Mouse (Mus musculus) retina, embryonic 14.5 days (tissue): ENCODE results near the gene Ifitm6.
"Not testable (repeated sequence)": the region's sequence is repeated elsewhere in the genome, so short reads cannot be mapped to it uniquely, and the experiment has no call there.

ENCODE experiments used
- DNase-seq: peaks from one replicate; pipeline ENCODE4 v3.0.0-alpha.2; 2015; ENCODE audit warnings: low spot score

Gene Ifitm6

GRCm38 (mm10) chr7:141017824-141018223, at the start of gene Ifitm6:
Ifitm6 (minus strand) TSS chr7:141017924.
- DNase-seq = not testable (repeated sequence)

- no peak for DNase-seq
Measured at GRCm38 (mm10) chr7:141064576-141064975, 46.9 kb upstream of the Ifitm6 start.

- no peak for DNase-seq
Measured at GRCm38 (mm10) chr7:141064175-141064574, 46.5 kb upstream of the Ifitm6 start.

GRCm38 (mm10) chr7:141063353-141063752, 45.6 kb upstream of the Ifitm6 start:
- DNase-seq = no peak

GRCm38 (mm10) chr7:141062525-141062924, 44.8 kb upstream of the Ifitm6 start:
- DNase-seq = no peak

GRCm38 (mm10) chr7:141061269-141061692, 43.6 kb upstream of the Ifitm6 start:
- peak; percentile 55 for DNase-seq

- DNase-seq = peak; percentile 87
Measured at GRCm38 (mm10) chr7:141060426-141061242, 42.9 kb upstream of the Ifitm6 start, which contains the start of gene B4galnt4. B4galnt4 (plus strand) TSS chr7:141061104.

GRCm38 (mm10) chr7:141059929-141060328, 42.2 kb upstream of the Ifitm6 start:
- no peak for DNase-seq

GRCm38 (mm10) chr7:141058601-141059341, 41.0 kb upstream of the Ifitm6 start:
- no peak for DNase-seq

- no peak for DNase-seq
Measured at GRCm38 (mm10) chr7:141057541-141057940, 39.8 kb upstream of the Ifitm6 start.

- no peak for DNase-seq
Measured at GRCm38 (mm10) chr7:141056976-141057375, 39.3 kb upstream of the Ifitm6 start.

GRCm38 (mm10) chr7:141055785-141056184, 38.1 kb upstream of the Ifitm6 start:
- no peak for DNase-seq

- DNase-seq = no peak
Measured at GRCm38 (mm10) chr7:141052421-141052820, 34.7 kb upstream of the Ifitm6 start.

GRCm38 (mm10) chr7:141052016-141052415, 34.3 kb upstream of the Ifitm6 start:
- no peak for DNase-seq

GRCm38 (mm10) chr7:141051060-141051685, 33.4 kb upstream of the Ifitm6 start:
- no peak for DNase-seq

- DNase-seq = no peak
Measured at GRCm38 (mm10) chr7:141049326-141049725, 31.6 kb upstream of the Ifitm6 start.

GRCm38 (mm10) chr7:141048226-141049218, 30.8 kb upstream of the Ifitm6 start:
- DNase-seq = peak; percentile 95

- peak; percentile 40 for DNase-seq
Measured at GRCm38 (mm10) chr7:141047581-141048225, 30.0 kb upstream of the Ifitm6 start.

- no peak for DNase-seq
Measured at GRCm38 (mm10) chr7:141046931-141047580, 29.3 kb upstream of the Ifitm6 start.

- DNase-seq = no peak
Measured at GRCm38 (mm10) chr7:141042539-141042938, 24.8 kb upstream of the Ifitm6 start.
